Mouse (Mus musculus) hindbrain, embryonic 14.5 days (tissue): Measurements from ENCODE around the gene Dennd1a. TPM values are rescaled to one million over a fixed set of nuclear protein-coding genes. Genes with fewer than 3 reads are reported as not detected.
A peak's percentile ranks its signal among the peaks of the same experiment; 100 is the strongest.

Experiments used
- ATAC-seq: fragments of 200-750 bp; cut with Nextera tagmentation; 2 replicates; pipeline ENCODE4 v1.8.0; 2017; ENCODE audit warnings: moderate number of reproducible peaks, mild to moderate bottlenecking, moderate TSS enrichment, moderate library complexity; ENCODE audit not compliant: low FRiP score
- DNase-seq: peaks from one replicate; pipeline ENCODE4 v3.0.0-alpha.2; 2015; ENCODE audit warnings: low spot score
- H3K27ac ChIP-seq: fragments of 300-500 bp; sonication (generic); 2 replicates; pipeline ENCODE4 v1.5.1; 2014; ENCODE audit warnings: mild to moderate bottlenecking, moderate library complexity
- H3K27me3 ChIP-seq: fragments of 300-500 bp; sonication (generic); 2 replicates; pipeline ENCODE4 v1.6.1; 2014; ENCODE audit warnings: mild to moderate bottlenecking, low read length, mixed read lengths; ENCODE audit not compliant: control insufficient read depth, insufficient read depth
- H3K36me3 ChIP-seq: fragments of 300-500 bp; sonication (generic); replicated peaks from 2 replicates; pipeline ENCODE4 v1.6.1; 2014; ENCODE audit not compliant: control insufficient read depth, insufficient read depth
- H3K4me1 ChIP-seq: fragments of 300-500 bp; sonication (generic); replicated peaks from 2 replicates; pipeline ENCODE4 v1.6.1; 2014; ENCODE audit warnings: antibody characterized with exemption, low read length, mixed read lengths; ENCODE audit not compliant: control insufficient read depth, insufficient read depth
- H3K4me2 ChIP-seq: fragments of 300-500 bp; sonication (generic); replicated peaks from 2 replicates; pipeline ENCODE4 v1.6.1; 2014; ENCODE audit warnings: mild to moderate bottlenecking, moderate library complexity
- H3K4me3 ChIP-seq: fragments of 300-500 bp; sonication (generic); replicated peaks from 2 replicates; pipeline ENCODE4 v1.5.1; 2014; ENCODE audit warnings: mild to moderate bottlenecking, low read length
- H3K9ac ChIP-seq: fragments of 300-500 bp; sonication (generic); 2 replicates; pipeline ENCODE4 v1.6.1; 2014
- H3K9me3 ChIP-seq: fragments of 300-500 bp; sonication (generic); 2 replicates; pipeline ENCODE4 v1.6.1; 2016; ENCODE audit warnings: low read length; ENCODE audit not compliant: control insufficient read depth
- WGBS: fragments of 180-500 bp; shearing (Covaris S2); extraction: QIAGEN DNeasy Blood & Tissue Kit; methylation state at CpG from one replicate; pipeline ENCODE4 v1.1.7; 2014; 5-methylcytosine and 5-hydroxymethylcytosine counted together
- polyA plus RNA-seq: library from polyadenylated mRNA; unstranded; fragments of >200 nt; fragmentation: Nextera tagmentation; extraction: Ambion mirVana; gene quantifications from 2 replicates; pipeline ENCODE4 v1.2.1, GENCODE M21; 2014

Dennd1a gene
- polyA plus RNA-seq, 1 experiment from 2014 or later, result 16.7 TPM

DNA sequence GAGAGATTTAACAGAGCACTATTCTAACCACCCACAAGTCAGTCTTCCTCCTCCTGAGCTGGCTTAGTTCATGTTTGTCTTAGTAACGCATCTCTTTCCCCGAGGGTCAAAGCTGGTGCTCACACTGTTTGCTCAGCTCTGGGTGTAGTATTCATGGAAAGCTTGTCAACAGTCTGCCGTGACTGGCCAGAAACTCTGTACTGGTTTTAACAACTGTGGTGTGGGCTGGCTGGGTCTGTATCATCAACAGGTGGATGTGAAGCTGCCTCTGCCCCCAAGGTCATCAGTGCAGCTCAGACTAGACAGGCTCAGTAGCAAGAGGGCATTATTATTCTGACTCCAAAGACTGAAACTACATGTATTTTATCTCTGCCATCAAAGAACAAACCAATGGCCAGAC lies 430.2 kb downstream of the Dennd1a start:
- no peak overlapping the region for H3K4me3 ChIP-seq
- no peak for DNase-seq
- WGBS, result 92% methylated on average over 3 of the region's 3 CpGs

DNA sequence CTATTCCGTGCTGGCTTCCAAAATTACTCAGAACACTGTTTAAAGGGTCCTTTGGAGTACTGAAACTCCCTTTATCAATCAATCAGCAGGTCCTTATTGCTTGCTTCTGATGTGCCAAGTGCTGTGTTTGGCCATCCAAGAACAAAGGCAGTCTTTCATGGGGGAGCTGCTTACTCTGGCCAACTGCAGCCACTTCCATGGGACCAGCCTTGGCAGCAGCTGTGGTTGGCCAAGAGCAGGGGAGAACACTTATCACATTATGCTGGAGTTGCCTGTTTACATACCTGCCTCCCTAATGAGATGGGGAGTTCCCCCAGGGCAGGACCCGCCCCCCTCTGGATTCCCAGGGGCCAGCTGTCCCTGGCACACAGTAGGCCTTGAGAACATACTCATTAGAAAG lies 432.0 kb downstream of the Dennd1a start:
- WGBS, result 78% methylated on average over 2 of the region's 2 CpGs
- H3K9me3 ChIP-seq, result no peaks in the 10 kb centered on the region
- H3K4me2 ChIP-seq, result no peak overlapping the region
- DNase-seq (no peak), ATAC-seq (no peak)
- H3K27ac ChIP-seq, result no peak overlapping the region
- no peak overlapping the region for H3K9ac ChIP-seq
- no peak overlapping the region for H3K4me3 ChIP-seq
- no peaks in the 10 kb centered on the region for H3K27me3 ChIP-seq
- H3K36me3 ChIP-seq, result peaks cover 4% of the 10 kb centered on the region; the same call in 1 of the 2 replicates
- H3K4me1 ChIP-seq, result no peaks in the 10 kb centered on the region

More for the DNA sequence above, 430.2 kb downstream of the Dennd1a start:
- Histone ChIP-seq H3K9ac (no peak overlapping the region), H3K27ac (no peak overlapping the region), H3K27me3 (no peaks in the 10 kb centered on the region), H3K9me3 (no peaks in the 10 kb centered on the region), H3K4me1 (no peaks in the 10 kb centered on the region), H3K36me3 (peaks cover 4% of the 10 kb centered on the region; the same call in 1 of the 2 replicates), H3K4me2 (no peak overlapping the region)
- no peak for ATAC-seq

DNA sequence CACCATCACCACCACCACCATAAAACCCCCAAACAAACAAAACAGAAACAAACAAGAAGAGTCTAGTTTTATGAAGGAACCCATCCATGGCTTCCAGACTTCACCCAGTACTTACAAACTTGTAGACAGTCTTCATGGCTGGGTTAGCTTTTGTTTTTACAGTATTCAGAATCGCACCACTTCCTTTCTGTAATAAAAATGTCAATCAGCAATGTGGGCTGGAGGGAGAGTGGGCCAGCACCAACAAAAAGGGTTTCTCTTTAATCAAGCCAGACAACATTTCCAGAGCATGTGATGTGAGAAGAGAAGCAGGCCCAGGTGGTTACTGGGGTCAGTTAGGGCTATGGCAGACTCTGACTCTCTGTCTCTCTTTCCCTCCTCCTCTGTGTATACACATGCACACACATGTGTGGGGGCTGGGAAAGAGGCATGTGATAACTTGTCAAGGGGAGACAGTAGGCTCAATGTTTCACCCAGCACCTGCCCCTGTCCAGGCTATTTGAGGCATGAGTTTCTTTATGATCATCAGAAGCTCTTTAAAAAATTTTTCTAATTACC lies 433.2 kb downstream of the Dennd1a start:
- Histone ChIP-seq H3K4me1 (no peaks in the 10 kb centered on the region), H3K27ac (no peak overlapping the region), H3K27me3 (no peaks in the 10 kb centered on the region), H3K9me3 (no peaks in the 10 kb centered on the region), H3K9ac (no peak overlapping the region), H3K4me3 (no peak overlapping the region), H3K4me2 (no peak overlapping the region), H3K36me3 (peaks cover 4% of the 10 kb centered on the region; the same call in 1 of the 2 replicates)
- DNase-seq (no peak), ATAC-seq (no peak)
- 76% methylated on average over 1 of the region's 1 CpGs for WGBS

DNA sequence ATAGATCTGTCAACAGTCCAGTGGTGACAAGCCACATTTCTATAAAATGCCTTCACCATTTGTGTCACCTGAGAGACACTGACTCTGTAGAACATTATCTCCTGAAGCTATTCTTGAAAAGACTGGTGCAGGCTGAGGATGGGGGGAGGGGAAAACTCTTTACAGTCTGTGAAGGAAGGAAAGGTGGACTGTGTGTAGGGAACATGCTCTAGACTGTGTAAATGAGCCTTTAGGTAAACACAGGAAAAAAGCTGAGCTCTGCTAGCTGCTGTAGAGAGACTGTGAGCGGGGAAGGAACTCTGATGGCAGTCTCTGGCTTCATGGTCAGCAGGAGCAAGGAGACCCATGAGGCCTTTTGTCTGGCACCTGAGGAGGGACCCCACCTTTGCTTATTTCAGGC lies 436.6 kb downstream of the Dennd1a start:
- no peak for DNase-seq
- no peak overlapping the region for H3K9ac ChIP-seq
- H3K4me3 ChIP-seq, result no peak overlapping the region
- H3K27me3 ChIP-seq, result no peaks in the 10 kb centered on the region
- peaks cover 3% of the 10 kb centered on the region; the same call in 1 of the 2 replicates for H3K36me3 ChIP-seq
- H3K4me2 ChIP-seq, result no peak overlapping the region
- WGBS, result 86% methylated on average over 1 of the region's 1 CpGs
- H3K9me3 ChIP-seq, result no peaks in the 10 kb centered on the region
- ATAC-seq, result no peak
- H3K4me1 ChIP-seq, result no peaks in the 10 kb centered on the region
- peak overlapping the region; percentile 45 for H3K27ac ChIP-seq

DNA sequence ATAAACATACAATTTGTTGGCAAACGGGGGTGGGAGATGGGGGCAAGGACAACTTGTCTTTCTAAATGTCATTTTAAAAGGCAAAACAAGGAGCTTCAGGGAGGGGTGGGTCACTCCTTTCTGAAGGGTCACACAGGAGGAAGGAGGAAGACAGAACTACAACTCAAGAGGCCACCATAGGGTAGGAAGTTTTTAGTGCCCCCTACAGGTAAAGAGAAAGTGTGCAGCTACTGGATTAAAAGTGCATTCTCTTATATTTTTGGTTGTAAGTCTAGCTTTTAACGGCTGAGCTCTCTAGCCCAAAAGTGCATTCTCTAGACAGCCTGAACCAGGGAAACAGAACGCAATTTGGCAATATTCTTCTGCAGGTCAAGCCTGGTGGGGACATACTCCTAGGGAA lies 437.8 kb downstream of the Dennd1a start:
- DNase-seq, result no peak
- no peak overlapping the region for H3K9ac ChIP-seq
- H3K4me1 ChIP-seq, result no peaks in the 10 kb centered on the region
- no peak overlapping the region for H3K4me2 ChIP-seq
- ATAC-seq, result no peak
- no peak overlapping the region for H3K4me3 ChIP-seq
- WGBS, result 82% methylated on average over 3 of the region's 3 CpGs
- H3K27me3 ChIP-seq, result no peaks in the 10 kb centered on the region
- no peak overlapping the region for H3K27ac ChIP-seq
- H3K9me3 ChIP-seq, result no peaks in the 10 kb centered on the region
- H3K36me3 ChIP-seq, result no peaks in the 10 kb centered on the region

DNA sequence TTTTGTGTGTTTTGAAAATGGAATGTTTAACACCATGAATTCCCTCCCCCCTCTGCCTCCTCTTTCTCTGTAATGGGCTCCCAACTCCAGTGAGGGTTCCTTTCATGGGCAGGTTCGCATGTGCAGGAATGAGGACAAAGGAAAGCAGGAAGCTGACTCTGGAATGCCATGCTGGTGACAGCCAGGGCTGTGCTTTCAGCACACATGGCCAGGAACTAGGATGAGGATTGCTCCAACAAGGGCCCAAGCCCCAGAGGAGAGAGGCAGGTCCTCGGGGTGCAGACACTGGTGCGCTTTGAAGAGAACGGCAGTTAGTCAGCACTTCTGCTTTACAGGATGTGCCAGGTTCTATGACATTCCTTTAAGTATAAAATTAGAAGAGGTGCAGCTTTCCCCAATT lies 444.5 kb downstream of the Dennd1a start:
- H3K27ac ChIP-seq, result peak overlapping the region; percentile 86
- H3K36me3 ChIP-seq, result no peaks in the 10 kb centered on the region
- ATAC-seq (no peak), DNase-seq (no peak)
- no peak overlapping the region for H3K4me2 ChIP-seq
- peak overlapping the region; percentile 9; the same call in 1 of the 2 replicates for H3K9ac ChIP-seq
- H3K9me3 ChIP-seq, result no peaks in the 10 kb centered on the region
- peaks cover 14% of the 10 kb centered on the region for H3K4me1 ChIP-seq
- WGBS, result 23% methylated on average over 4 of the region's 4 CpGs
- no peak overlapping the region for H3K4me3 ChIP-seq
- H3K27me3 ChIP-seq, result no peaks in the 10 kb centered on the region

DNA sequence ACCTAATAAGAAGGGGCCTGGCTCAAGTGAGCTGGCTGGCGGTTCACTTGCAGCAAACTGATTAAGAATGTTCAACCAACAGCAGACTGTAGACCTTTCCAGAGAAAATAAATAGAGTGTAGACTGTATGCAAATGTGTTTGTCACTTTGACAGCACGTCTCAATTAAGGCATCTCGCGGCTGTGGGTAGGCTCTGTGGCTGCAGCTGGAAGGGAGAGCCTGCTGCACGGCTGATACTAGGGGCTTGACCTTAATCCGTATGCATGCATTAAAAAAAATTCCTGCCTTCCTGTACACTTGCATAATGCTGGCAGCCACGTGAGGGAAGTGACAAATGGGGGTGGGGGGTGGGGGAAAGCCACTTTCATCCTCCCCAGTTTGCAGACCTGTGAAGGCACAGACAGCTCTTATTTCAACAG lies 445.0 kb downstream of the Dennd1a start:
- no peaks in the 10 kb centered on the region for H3K27me3 ChIP-seq
- 3% methylated on average over 7 of the region's 7 CpGs for WGBS
- DNase-seq, result peak; percentile 53
- H3K4me1 ChIP-seq, result peaks cover 14% of the 10 kb centered on the region
- 0 out of 2 replicates have a peak overlapping the region, but pooled peaks have one; percentile 9 for H3K9ac ChIP-seq
- no peak overlapping the region for H3K4me2 ChIP-seq
- no peak overlapping the region for H3K4me3 ChIP-seq
- H3K9me3 ChIP-seq, result no peaks in the 10 kb centered on the region
- H3K27ac ChIP-seq, result peak overlapping the region; percentile 86
- no peaks in the 10 kb centered on the region for H3K36me3 ChIP-seq
- ATAC-seq, result peak; percentile 79

DNA sequence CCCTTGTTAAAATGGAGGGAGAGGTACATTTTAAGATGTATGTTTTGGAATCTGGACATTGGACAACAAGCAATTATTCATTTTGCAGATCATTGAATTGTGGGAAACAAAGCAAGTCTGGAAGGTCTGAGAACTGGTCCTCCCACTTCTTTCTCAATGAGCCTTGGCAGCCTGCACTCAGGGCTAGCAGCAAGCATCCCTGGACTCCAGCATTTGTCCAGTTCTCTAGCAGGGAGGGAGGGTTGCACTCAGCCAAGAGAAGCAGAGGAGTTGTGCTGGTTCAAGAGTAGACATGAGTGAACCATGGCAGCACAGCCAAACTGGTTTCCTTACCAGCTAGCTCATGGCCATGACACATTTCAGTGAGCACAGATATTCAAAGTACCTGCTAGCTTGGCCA lies 447.3 kb downstream of the Dennd1a start:
- DNase-seq (no peak), ATAC-seq (no peak)
- H3K9ac ChIP-seq, result no peak overlapping the region
- no peak overlapping the region for H3K27ac ChIP-seq
- H3K27me3 ChIP-seq, result no peaks in the 10 kb centered on the region
- H3K4me2 ChIP-seq, result no peak overlapping the region
- H3K4me3 ChIP-seq, result no peak overlapping the region
- no peaks in the 10 kb centered on the region for H3K9me3 ChIP-seq
- no peaks in the 10 kb centered on the region for H3K36me3 ChIP-seq
- H3K4me1 ChIP-seq, result peaks cover 14% of the 10 kb centered on the region

DNA sequence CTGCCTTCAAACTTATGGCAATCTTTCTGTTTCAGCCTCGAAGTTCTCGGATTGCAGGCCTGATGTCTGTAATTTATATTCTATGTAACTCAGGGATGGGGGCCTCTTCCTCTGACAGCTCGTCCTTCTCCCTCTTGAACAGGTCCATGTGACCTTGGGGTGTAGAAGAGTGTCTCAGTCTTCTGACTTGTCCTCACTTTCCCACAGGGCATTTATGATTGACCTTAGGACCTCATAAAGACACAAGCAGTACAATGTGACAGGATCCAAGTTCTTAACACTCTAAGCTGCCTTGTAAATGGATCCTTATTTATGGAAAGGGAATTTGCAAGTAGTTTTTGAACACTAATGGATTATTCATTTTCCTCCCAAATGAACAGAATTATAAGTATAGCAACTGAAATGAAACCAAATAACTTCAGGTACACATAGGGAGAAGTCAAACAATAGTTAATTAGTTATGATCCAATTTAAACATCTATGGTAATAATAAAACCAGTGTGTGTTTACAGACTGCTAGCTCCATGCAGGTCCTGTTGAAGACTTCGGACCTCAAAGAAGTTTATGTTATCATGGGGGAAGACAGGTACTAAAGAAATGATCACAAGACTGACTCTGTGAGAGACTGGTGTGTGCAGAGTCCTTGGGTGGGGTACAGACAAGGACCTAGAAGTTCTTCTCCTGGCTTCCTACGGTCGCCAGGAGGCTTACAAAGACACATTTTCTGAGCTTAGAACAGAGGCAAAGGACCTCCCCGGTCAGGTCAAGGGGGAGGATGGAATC lies 448.8 kb downstream of the Dennd1a start:
- ATAC-seq (no peak), DNase-seq (no peak)
- no peaks in the 10 kb centered on the region for H3K27me3 ChIP-seq
- H3K4me1 ChIP-seq, result peaks cover 11% of the 10 kb centered on the region
- H3K27ac ChIP-seq, result no peak overlapping the region
- no peaks in the 10 kb centered on the region for H3K36me3 ChIP-seq
- no peak overlapping the region for H3K4me2 ChIP-seq
- H3K4me3 ChIP-seq, result no peak overlapping the region
- 89% methylated on average over 7 of the region's 7 CpGs for WGBS
- no peak overlapping the region for H3K9ac ChIP-seq
- H3K9me3 ChIP-seq, result no peaks in the 10 kb centered on the region
